Mouse (Mus musculus) hindbrain, postnatal 0 days (tissue): ENCODE results near the gene Atp5b. TPM values are rescaled to one million over a fixed set of nuclear protein-coding genes. Genes with fewer than 3 reads are reported as not detected.

ENCODE experiments used
- ATAC-seq: fragments of 200-750 bp; cut with Nextera tagmentation; 2 replicates; pipeline ENCODE4 v1.8.0; 2017; ENCODE audit warnings: mild to moderate bottlenecking, moderate TSS enrichment, moderate library complexity
- DNase-seq: peaks from one replicate; pipeline ENCODE4 v3.0.0-alpha.2; 2015; ENCODE audit warnings: low spot score
- H3K27ac ChIP-seq: fragments of 300-500 bp; sonication (generic); 2 replicates; pipeline ENCODE4 v1.5.1; 2014; ENCODE audit warnings: mild to moderate bottlenecking
- H3K27me3 ChIP-seq: fragments of 300-500 bp; sonication (generic); 2 replicates; pipeline ENCODE4 v1.6.1; 2014; ENCODE audit warnings: low read length, mixed read lengths; ENCODE audit not compliant: insufficient read depth
- H3K36me3 ChIP-seq: fragments of 300-500 bp; sonication (generic); 2 replicates; pipeline ENCODE4 v1.6.1; 2014; ENCODE audit warnings: low read length, mixed read lengths; ENCODE audit not compliant: insufficient read depth
- H3K4me1 ChIP-seq: fragments of 300-500 bp; sonication (generic); 2 replicates; pipeline ENCODE4 v1.6.1; 2014; ENCODE audit warnings: antibody characterized with exemption, low read length, mixed read lengths; ENCODE audit not compliant: insufficient read depth
- H3K4me2 ChIP-seq: fragments of 300-500 bp; sonication (generic); 2 replicates; pipeline ENCODE4 v1.6.1; 2014; ENCODE audit warnings: low read depth, mild to moderate bottlenecking, low read length, moderate library complexity, mixed read lengths
- H3K4me3 ChIP-seq: fragments of 300-500 bp; sonication (generic); 2 replicates; pipeline ENCODE4 v1.5.1; 2014; ENCODE audit warnings: low read length
- H3K9ac ChIP-seq: fragments of 300-500 bp; sonication (generic); replicated peaks from 2 replicates; pipeline ENCODE4 v1.6.1; 2014; ENCODE audit warnings: mild to moderate bottlenecking, low read length, moderate library complexity, mixed read lengths
- H3K9me3 ChIP-seq: fragments of 300-500 bp; sonication (generic); 2 replicates; pipeline ENCODE4 v1.6.1; 2016; ENCODE audit warnings: low read length, mixed read lengths
- CTCF ChIP-seq: IDR thresholded peaks from 2 replicates; pipeline ENCODE4 v1.5.1; 2016; ENCODE audit warnings: antibody characterized with exemption, control low read depth, low read depth
- WGBS: fragments of 180-500 bp; shearing (Covaris S2); extraction: QIAGEN DNeasy Blood & Tissue Kit; methylation state at CpG from one replicate; pipeline ENCODE4 v1.1.7; 2014; 5-methylcytosine and 5-hydroxymethylcytosine counted together
- polyA plus RNA-seq: library from polyadenylated mRNA; unstranded; fragments of >200 nt; fragmentation: Nextera tagmentation; extraction: Ambion mirVana; gene quantifications from 2 replicates; pipeline ENCODE4 v1.2.1, GENCODE M21; 2015
- total RNA-seq: library from RNA; depleted of rRNA; stranded (reverse); fragments of >200 nt; gene quantifications from 2 replicates; pipeline ENCODE4 v1.2.3, GENCODE M21; 2014

Gene Atp5b
- total and polyA plus RNA-seq, 2 experiments from 2014 or later, result 2,401 to 6,623 TPM

DNA sequence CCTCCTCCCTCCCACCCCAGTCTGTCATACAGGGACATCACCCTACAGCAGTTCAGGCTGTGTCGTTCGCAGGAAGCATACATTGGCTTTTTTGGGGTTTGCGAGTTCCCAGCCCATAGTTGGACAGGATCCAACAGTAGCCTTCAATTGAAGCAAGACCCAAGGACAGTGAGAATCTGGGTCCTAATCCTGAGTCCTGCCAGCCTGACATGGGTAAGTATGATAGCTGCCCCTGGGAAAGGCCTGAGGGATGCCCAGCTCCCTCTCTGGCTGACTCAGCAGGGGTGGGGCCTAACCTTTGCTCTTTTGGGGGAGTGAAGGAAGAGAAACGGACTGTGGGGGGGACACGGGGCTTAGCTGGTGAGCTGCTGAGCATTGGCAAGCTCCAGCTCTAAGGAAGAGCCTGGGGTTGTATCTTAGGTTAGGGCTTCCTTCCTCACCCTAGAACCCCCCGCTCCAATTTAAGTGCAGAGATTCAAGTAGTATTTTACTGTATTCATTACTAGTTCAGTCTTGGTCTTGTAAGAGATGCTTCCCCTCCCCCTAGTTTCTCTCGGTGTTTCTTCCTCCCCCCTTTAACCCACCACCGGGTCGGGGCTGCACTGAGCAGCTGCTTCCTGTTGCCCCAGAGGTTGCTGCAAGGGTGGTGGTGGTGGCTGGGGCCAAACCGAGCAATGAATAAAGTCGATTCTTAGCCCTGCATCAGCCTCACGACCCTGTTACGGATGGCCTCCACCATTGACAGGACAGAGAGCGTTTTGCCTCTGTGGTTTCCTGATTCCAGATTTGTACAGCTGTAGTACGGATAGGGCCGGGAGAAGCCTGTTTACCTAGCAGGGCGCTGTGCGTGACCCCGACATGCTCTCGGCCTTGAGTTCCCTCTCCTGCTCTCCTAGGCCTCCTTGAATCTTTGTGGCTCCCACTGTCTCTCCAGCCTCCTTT, 8.8 kb downstream of the Atp5b start, which contains the start of gene Baz2a:
Gene Baz2a (plus strand): TSS at position 14 of the 942 bp plus-strand sequence.
- H3K27ac ChIP-seq, result peak within 1 kb of the TSS; percentile 78
- 2% methylated on average over 20 of the region's 20 CpGs for WGBS
- H3K27me3 ChIP-seq, result no peaks in the 10 kb centered on the region
- ATAC-seq (peak; percentile 0; the same call in 1 of the 2 replicates), DNase-seq (peak; percentile 58)
- H3K9me3 ChIP-seq, result no peaks in the 10 kb centered on the region
- H3K4me1 ChIP-seq, result peaks cover 27% of the 10 kb centered on the region
- peak within 1 kb of the TSS; percentile 88 for H3K4me2 ChIP-seq
- peak within 1 kb of the TSS; percentile 61 for H3K9ac ChIP-seq
- no peak for TF ChIP-seq CTCF
- H3K36me3 ChIP-seq, result peaks cover 28% of the 10 kb centered on the region
- peak within 1 kb of the TSS; percentile 72 for H3K4me3 ChIP-seq

- peak overlapping the region; percentile 61 for H3K9ac ChIP-seq
- H3K4me2 ChIP-seq, result peak overlapping the region; percentile 88
- peaks cover 27% of the 10 kb centered on the region for H3K4me1 ChIP-seq
- peak overlapping the region; percentile 78 for H3K27ac ChIP-seq
- H3K36me3 ChIP-seq, result peaks cover 22% of the 10 kb centered on the region
- H3K27me3 ChIP-seq, result no peaks in the 10 kb centered on the region
- H3K4me3 ChIP-seq, result peak overlapping the region; percentile 72
- WGBS, result under 1% methylated on average over 59 of the region's 88 CpGs
- H3K9me3 ChIP-seq, result no peaks in the 10 kb centered on the region
- ATAC-seq (peak; percentile 61), DNase-seq (peak; percentile 83)
- TF ChIP-seq CTCF, result peak; percentile 57
Observed at GRCm38 (mm10) chr10:128092506-128093495, 9.7 kb downstream of the Atp5b start.

- WGBS, result 17% methylated on average over 13 of the region's 13 CpGs
- DNase-seq (peak; percentile 19), ATAC-seq (no peak)
- H3K4me2 ChIP-seq, result peak overlapping the region; percentile 88
- H3K4me1 ChIP-seq, result peaks cover 27% of the 10 kb centered on the region
- H3K9me3 ChIP-seq, result no peaks in the 10 kb centered on the region
- peak overlapping the region; percentile 72 for H3K4me3 ChIP-seq
- H3K27me3 ChIP-seq, result no peaks in the 10 kb centered on the region
- peak overlapping the region; percentile 61 for H3K9ac ChIP-seq
- peak overlapping the region; percentile 78 for H3K27ac ChIP-seq
- peaks cover 13% of the 10 kb centered on the region for H3K36me3 ChIP-seq
- TF ChIP-seq CTCF, result no peak
Observed at GRCm38 (mm10) chr10:128093496-128094294, 10.6 kb downstream of the Atp5b start.

GRCm38 (mm10) chr10:128094340-128094968, 11.4 kb downstream of the Atp5b start:
- Histone ChIP-seq H3K4me3 (peak overlapping the region; percentile 72), H3K27ac (peak overlapping the region; percentile 78; the same call in 1 of the 2 replicates), H3K9me3 (no peaks in the 10 kb centered on the region), H3K9ac (0 out of 2 replicates have a peak overlapping the region, but pooled peaks have one; percentile 22), H3K27me3 (no peaks in the 10 kb centered on the region), H3K4me1 (peaks cover 27% of the 10 kb centered on the region), H3K36me3 (peaks cover 6% of the 10 kb centered on the region), H3K4me2 (peak overlapping the region; percentile 88)
- DNase-seq (peak; percentile 79), ATAC-seq (no peak)
- WGBS, result 10% methylated on average over 19 of the region's 19 CpGs
- no peak for TF ChIP-seq CTCF

GRCm38 (mm10) chr10:128095003-128095636, 12.0 kb downstream of the Atp5b start:
- H3K4me2 ChIP-seq, result peak overlapping the region; percentile 88
- ATAC-seq, result no peak

More at GRCm38 (mm10) chr10:128095003-128095636, 12.0 kb downstream of the Atp5b start:
- Histone ChIP-seq H3K9ac (no peak overlapping the region), H3K4me1 (peaks cover 27% of the 10 kb centered on the region), H3K9me3 (no peaks in the 10 kb centered on the region), H3K4me3 (no peak overlapping the region), H3K27ac (no peak overlapping the region), H3K36me3 (no peaks in the 10 kb centered on the region), H3K27me3 (no peaks in the 10 kb centered on the region)
- TF ChIP-seq CTCF, result no peak
- WGBS, result 33% methylated on average over 9 of the region's 9 CpGs
- DNase-seq, result no peak
